Mouse (Mus musculus) small intestine, adult 2 months (tissue): Measurements from ENCODE around the gene Nr6a1. TPM values are rescaled to one million over a fixed set of nuclear protein-coding genes. Genes with fewer than 3 reads are reported as not detected.
A peak's percentile ranks its signal among the peaks of the same experiment; 100 is the strongest.

Source experiments
- H3K27ac ChIP-seq: fragments of 200-500 bp; 2 replicates; pipeline ENCODE4 v1.5.1; 2012; ENCODE audit warnings: low read depth, low read length, control low read depth, inconsistent platforms; ENCODE audit not compliant: insufficient read depth
- H3K27me3 ChIP-seq: fragments of 200-500 bp; 2 replicates; pipeline ENCODE4 v1.6.1; 2012; ENCODE audit warnings: mild to moderate bottlenecking, moderate library complexity, low read length, inconsistent platforms; ENCODE audit not compliant: control insufficient read depth, insufficient read depth
- H3K36me3 ChIP-seq: fragments of 200-500 bp; 2 replicates; pipeline ENCODE4 v1.6.1; 2012; ENCODE audit warnings: mild to moderate bottlenecking, low read length, control low read depth, inconsistent platforms; ENCODE audit not compliant: control insufficient read depth, insufficient read depth
- H3K4me1 ChIP-seq: fragments of 200-500 bp; 2 replicates; pipeline ENCODE4 v1.6.1; 2012; ENCODE audit warnings: low read length, inconsistent platforms, mixed read lengths; ENCODE audit not compliant: control insufficient read depth, insufficient read depth, insufficient read length
- H3K4me3 ChIP-seq: fragments of 200-500 bp; 2 replicates; pipeline ENCODE4 v1.5.1; 2012; ENCODE audit warnings: low read depth, mild to moderate bottlenecking, control low read depth, inconsistent platforms, low read length, moderate library complexity
- CTCF ChIP-seq: fragments of 200-500 bp; IDR thresholded peaks from 2 replicates; pipeline ENCODE4 v1.5.1; 2012; ENCODE audit warnings: low read depth, mild to moderate bottlenecking, control low read depth, inconsistent platforms, low read length, moderate library complexity, mixed read lengths; ENCODE audit not compliant: insufficient replicate concordance, insufficient read length; ENCODE audit errors: extremely low read depth
- POLR2A ChIP-seq: fragments of 200-500 bp; IDR thresholded peaks from 2 replicates; pipeline ENCODE4 v1.6.1; 2012; ENCODE audit warnings: low read depth, mild to moderate bottlenecking, control low read depth, inconsistent platforms, low read length, moderate library complexity
- WGBS: fragments of 180-500 bp; shearing (Covaris S2); methylation state at CpG from one replicate; pipeline ENCODE4 v1.1.7; 2018; 5-methylcytosine and 5-hydroxymethylcytosine counted together
- polyA plus RNA-seq: library from polyadenylated mRNA; depleted of rRNA; stranded (reverse); fragments of >200 nt; gene quantifications from 2 replicates; pipeline ENCODE4 v1.2.3, GENCODE M21; 2012

The Nr6a1 gene
- polyA plus RNA-seq, 1 experiment, result 7.2 TPM

DNA sequence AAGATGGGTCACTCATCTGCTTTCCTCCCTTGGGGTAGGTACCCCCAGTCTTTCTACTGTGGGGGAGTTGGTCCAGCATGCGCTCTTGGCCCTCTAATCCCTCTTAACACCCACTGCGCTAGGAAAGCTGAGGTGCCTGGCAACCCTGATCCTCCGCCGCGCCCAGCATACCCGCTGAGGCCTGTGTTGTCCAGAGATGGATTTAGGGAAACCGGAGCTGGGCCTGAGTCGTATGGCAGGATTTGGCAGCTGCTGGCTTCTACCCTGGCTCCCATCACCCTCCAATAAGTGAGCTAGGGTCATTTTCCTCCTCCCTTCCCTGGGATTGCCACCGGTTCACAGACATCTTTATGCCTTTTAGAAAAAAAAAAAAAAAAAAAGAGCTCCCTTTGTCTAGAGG is 231.7 kb downstream of the Nr6a1 start:
- H3K4me1 ChIP-seq, result no peaks in the 10 kb centered on the region
- no peaks in the 10 kb centered on the region for H3K36me3 ChIP-seq
- H3K27me3 ChIP-seq, result no peaks in the 10 kb centered on the region
- 65% methylated on average over 9 of the region's 9 CpGs for WGBS
- H3K27ac ChIP-seq, result no peak overlapping the region
- no peak overlapping the region for H3K4me3 ChIP-seq
- TF ChIP-seq POLR2A (no peak), CTCF (no peak)

- no peaks in the 10 kb centered on the region for H3K27me3 ChIP-seq
- TF ChIP-seq POLR2A, result no peak
- TF ChIP-seq CTCF, result peak; percentile 47; the same call in 1 of the 2 replicates
- H3K27ac ChIP-seq, result no peak overlapping the region
- WGBS, result 10% methylated on average over 8 of the region's 8 CpGs
- no peaks in the 10 kb centered on the region for H3K36me3 ChIP-seq
- no peak overlapping the region for H3K4me3 ChIP-seq
- 0 out of 2 replicates have a peak, but pooled peaks cover 2% of the 10 kb centered on the region for H3K4me1 ChIP-seq
These were observed 235.9 kb downstream of the Nr6a1 start for GRCm38 (mm10) chr2:38691542-38691941.

GRCm38 (mm10) chr2:38689881-38690280 is 237.6 kb downstream of the Nr6a1 start:
- no peaks in the 10 kb centered on the region for H3K27me3 ChIP-seq
- no peak for TF ChIP-seq POLR2A
- TF ChIP-seq CTCF, result no peak
- no peak overlapping the region for H3K4me3 ChIP-seq
- 72% methylated on average over 1 of the region's 1 CpGs for WGBS
- H3K36me3 ChIP-seq, result no peaks in the 10 kb centered on the region
- H3K4me1 ChIP-seq, result 0 out of 2 replicates have a peak, but pooled peaks cover 2% of the 10 kb centered on the region
- H3K27ac ChIP-seq, result no peak overlapping the region

GRCm38 (mm10) chr2:38688791-38689520 is 238.5 kb downstream of the Nr6a1 start:
- H3K27me3 ChIP-seq, result no peaks in the 10 kb centered on the region
- H3K36me3 ChIP-seq, result no peaks in the 10 kb centered on the region
- WGBS, result 7% methylated on average over 28 of the region's 29 CpGs
- H3K4me1 ChIP-seq, result 0 out of 2 replicates have a peak, but pooled peaks cover 2% of the 10 kb centered on the region
- H3K27ac ChIP-seq, result no peak overlapping the region
- no peak overlapping the region for H3K4me3 ChIP-seq
- TF ChIP-seq CTCF, result peak; percentile 14; the same call in 1 of the 2 replicates
- no peak for TF ChIP-seq POLR2A

GRCm38 (mm10) chr2:38685746-38686145 is 241.7 kb downstream of the Nr6a1 start:
- Histone ChIP-seq H3K36me3 (no peaks in the 10 kb centered on the region), H3K27ac (no peak overlapping the region), H3K27me3 (no peaks in the 10 kb centered on the region), H3K4me1 (0 out of 2 replicates have a peak, but pooled peaks cover 2% of the 10 kb centered on the region), H3K4me3 (no peak overlapping the region)
- TF ChIP-seq POLR2A, result no peak
- no peak for TF ChIP-seq CTCF
- 60% methylated on average over 3 of the region's 3 CpGs for WGBS

DNA sequence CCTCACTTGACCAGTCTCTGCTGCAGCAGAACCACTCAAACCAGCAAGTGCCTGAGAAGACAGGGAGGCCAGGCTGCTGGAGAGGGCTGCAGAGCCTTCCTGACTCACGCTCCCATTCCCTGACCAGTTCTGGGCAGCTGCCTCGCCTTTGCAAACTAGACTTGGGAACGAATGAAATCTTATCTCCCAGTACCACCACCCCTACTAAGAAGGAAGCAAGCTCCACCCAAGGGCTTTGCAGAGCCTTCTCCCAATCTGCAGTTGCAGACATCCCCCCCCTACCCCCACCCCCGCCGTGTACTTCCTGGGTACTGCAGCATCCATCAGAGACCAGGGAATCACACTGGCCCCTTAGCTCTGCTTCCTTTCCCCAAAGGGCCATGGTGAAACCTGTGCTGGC is 244.4 kb downstream of the Nr6a1 start:
- TF ChIP-seq POLR2A (no peak), CTCF (no peak)
- Histone ChIP-seq H3K4me1 (no peaks in the 10 kb centered on the region), H3K27ac (no peak overlapping the region), H3K36me3 (no peaks in the 10 kb centered on the region), H3K4me3 (no peak overlapping the region), H3K27me3 (no peaks in the 10 kb centered on the region)
- WGBS, result 59% methylated on average over 5 of the region's 5 CpGs

DNA sequence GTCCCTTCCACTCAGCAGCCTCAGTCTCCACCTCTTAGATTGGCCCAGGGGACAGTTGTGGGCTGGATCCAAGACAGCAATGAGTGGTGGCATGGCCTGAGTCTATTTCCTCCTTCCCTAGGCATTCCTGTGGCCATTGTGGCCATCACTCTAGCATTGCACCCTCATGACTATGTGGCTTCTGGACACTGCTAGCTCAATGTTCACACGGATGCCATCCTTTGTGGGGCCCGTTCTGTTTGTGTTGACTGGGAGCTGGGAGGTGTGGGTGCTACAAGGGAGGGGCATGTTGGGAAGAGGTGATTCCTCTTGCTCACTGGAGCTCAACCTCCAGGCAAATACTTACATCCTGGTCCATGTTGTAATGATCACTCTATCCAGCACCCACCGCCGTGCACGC is 245.3 kb downstream of the Nr6a1 start:
- H3K4me3 ChIP-seq, result no peak overlapping the region
- no peaks in the 10 kb centered on the region for H3K4me1 ChIP-seq
- no peaks in the 10 kb centered on the region for H3K27me3 ChIP-seq
- no peaks in the 10 kb centered on the region for H3K36me3 ChIP-seq
- TF ChIP-seq CTCF (no peak), POLR2A (no peak)
- H3K27ac ChIP-seq, result no peak overlapping the region
- 87% methylated on average over 5 of the region's 5 CpGs for whole genome bisulfite sequencing
